Mouse (Mus musculus) embryonic facial prominence, embryonic 14.5 days (tissue): ENCODE measurements around the gene Iqschfp. TPM values are rescaled to one million over a fixed set of nuclear protein-coding genes. Genes with fewer than 3 reads are reported as not detected.

Source experiments
- ATAC-seq: fragments of 200-750 bp; cut with Nextera tagmentation; 2 replicates; pipeline ENCODE4 v1.8.0; 2017; ENCODE audit warnings: low read depth, moderate number of reproducible peaks, moderate TSS enrichment
- DNase-seq: peaks from one replicate; pipeline ENCODE4 v3.0.0-alpha.2; 2015; ENCODE audit warnings: low spot score
- H3K27ac ChIP-seq: fragments of 300-500 bp; sonication (generic); replicated peaks from 2 replicates; pipeline ENCODE4 v1.5.1; 2014; ENCODE audit warnings: low read depth, mild to moderate bottlenecking, low read length, moderate library complexity
- H3K27me3 ChIP-seq: fragments of 300-500 bp; sonication (generic); replicated peaks from 2 replicates; pipeline ENCODE4 v1.6.1; 2014; ENCODE audit warnings: low read length; ENCODE audit not compliant: control insufficient read depth, insufficient read depth
- H3K36me3 ChIP-seq: fragments of 300-500 bp; sonication (generic); 2 replicates; pipeline ENCODE4 v1.6.1; 2014; ENCODE audit warnings: low read length, mixed read lengths; ENCODE audit not compliant: control insufficient read depth, insufficient read depth
- H3K4me1 ChIP-seq: fragments of 300-500 bp; sonication (generic); 2 replicates; pipeline ENCODE4 v1.6.1; 2014; ENCODE audit warnings: antibody characterized with exemption, low read length; ENCODE audit not compliant: control insufficient read depth, insufficient read depth
- H3K4me2 ChIP-seq: fragments of 300-500 bp; sonication (generic); 2 replicates; pipeline ENCODE4 v1.6.1; 2014; ENCODE audit warnings: low read depth, mild to moderate bottlenecking, low read length, moderate library complexity, mixed read lengths
- H3K4me3 ChIP-seq: fragments of 300-500 bp; sonication (generic); 2 replicates; pipeline ENCODE4 v1.5.1; 2014; ENCODE audit warnings: low read depth, mild to moderate bottlenecking, low read length
- H3K9ac ChIP-seq: fragments of 300-500 bp; sonication (generic); 2 replicates; pipeline ENCODE4 v1.6.1; 2014; ENCODE audit warnings: low read depth, mild to moderate bottlenecking, low read length, moderate library complexity, mixed read lengths
- H3K9me3 ChIP-seq: fragments of 300-500 bp; sonication (generic); 2 replicates; pipeline ENCODE4 v1.6.1; 2016; ENCODE audit warnings: low read length; ENCODE audit not compliant: control insufficient read depth
- WGBS: fragments of 180-500 bp; shearing (Covaris S2); extraction: QIAGEN DNeasy Blood & Tissue Kit; methylation state at CpG from one replicate; pipeline ENCODE4 v1.1.7; 2014; 5-methylcytosine and 5-hydroxymethylcytosine counted together
- polyA plus RNA-seq: library from polyadenylated mRNA; unstranded; fragments of >200 nt; fragmentation: Nextera tagmentation; extraction: Ambion mirVana; gene quantifications from 2 replicates; pipeline ENCODE4 v1.2.1, GENCODE M21; 2014

Gene Iqschfp
- polyA plus RNA-seq, 1 experiment from 2014 or later: 1.2 TPM

- no peak for DNase-seq
- Histone ChIP-seq H3K36me3 (no peaks in the 10 kb centered on the region), H3K27me3 (no peaks in the 10 kb centered on the region), H3K4me2 (no peak overlapping the region), H3K4me1 (peaks cover 4% of the 10 kb centered on the region; the same call in 1 of the 2 replicates), H3K4me3 (no peak overlapping the region), H3K9ac (no peak overlapping the region), H3K9me3 (no peaks in the 10 kb centered on the region), H3K27ac (no peak overlapping the region)
- ATAC-seq: no peak
- WGBS: 75% methylated on average over 7 of the region's 7 CpGs
Observed at GRCm38 (mm10) chr3:68567581-68567980, 675.5 kb downstream of the Iqschfp start.

GRCm38 (mm10) chr3:68568149-68568548 is 676.1 kb downstream of the Iqschfp start:
- no peaks in the 10 kb centered on the region for H3K36me3 ChIP-seq
- 38% methylated on average over 3 of the region's 3 CpGs for WGBS
- H3K9me3 ChIP-seq: no peaks in the 10 kb centered on the region
- no peak overlapping the region for H3K4me3 ChIP-seq
- no peak overlapping the region for H3K9ac ChIP-seq
- DNase-seq: no peak
- no peak for ATAC-seq
- no peak overlapping the region for H3K27ac ChIP-seq
- peaks cover 4% of the 10 kb centered on the region; the same call in 1 of the 2 replicates for H3K4me1 ChIP-seq
- no peak overlapping the region for H3K4me2 ChIP-seq
- H3K27me3 ChIP-seq: no peaks in the 10 kb centered on the region

GRCm38 (mm10) chr3:68568716-68569115 is 676.7 kb downstream of the Iqschfp start:
- H3K27ac ChIP-seq: no peak overlapping the region; the same call in 1 of the 2 replicates

GRCm38 (mm10) chr3:68570319-68570718 is 678.3 kb downstream of the Iqschfp start:
- Histone ChIP-seq H3K27ac (no peak overlapping the region), H3K9ac (no peak overlapping the region), H3K27me3 (no peaks in the 10 kb centered on the region), H3K4me2 (no peak overlapping the region), H3K4me1 (peaks cover 4% of the 10 kb centered on the region; the same call in 1 of the 2 replicates), H3K36me3 (no peaks in the 10 kb centered on the region), H3K4me3 (no peak overlapping the region), H3K9me3 (no peaks in the 10 kb centered on the region)
- 70% methylated on average over 4 of the region's 4 CpGs for WGBS
- no peak for ATAC-seq
- no peak for DNase-seq

More at GRCm38 (mm10) chr3:68568716-68569115, 676.7 kb downstream of the Iqschfp start:
- ATAC-seq (no peak), DNase-seq (no peak)
- Histone ChIP-seq H3K27me3 (no peaks in the 10 kb centered on the region), H3K9me3 (no peaks in the 10 kb centered on the region), H3K4me2 (no peak overlapping the region), H3K4me3 (no peak overlapping the region), H3K36me3 (no peaks in the 10 kb centered on the region), H3K9ac (no peak overlapping the region), H3K4me1 (peaks cover 4% of the 10 kb centered on the region; the same call in 1 of the 2 replicates)
- WGBS: 38% methylated on average over 7 of the region's 7 CpGs

GRCm38 (mm10) chr3:68572249-68573225 is 680.5 kb downstream of the Iqschfp start:
- H3K27ac ChIP-seq: no peak overlapping the region; the same call in 1 of the 2 replicates
- 11% methylated on average over 28 of the region's 28 CpGs for WGBS
- peak; percentile 80 for DNase-seq
- no peaks in the 10 kb centered on the region for H3K36me3 ChIP-seq
- H3K27me3 ChIP-seq: no peaks in the 10 kb centered on the region
- peak; percentile 93 for ATAC-seq
- peaks cover 15% of the 10 kb centered on the region for H3K4me1 ChIP-seq
- H3K9ac ChIP-seq: peak overlapping the region; percentile 53
- H3K4me2 ChIP-seq: peak overlapping the region; percentile 59
- peak overlapping the region; percentile 32 for H3K4me3 ChIP-seq
- no peaks in the 10 kb centered on the region for H3K9me3 ChIP-seq

GRCm38 (mm10) chr3:68573226-68573624 is 681.2 kb downstream of the Iqschfp start:
- no peak overlapping the region for H3K9ac ChIP-seq
- WGBS: 60% methylated on average over 3 of the region's 3 CpGs
- H3K4me3 ChIP-seq: peak overlapping the region; percentile 9; the same call in 1 of the 2 replicates
- H3K9me3 ChIP-seq: no peaks in the 10 kb centered on the region
- H3K36me3 ChIP-seq: no peaks in the 10 kb centered on the region
- no peaks in the 10 kb centered on the region for H3K27me3 ChIP-seq
- no peak overlapping the region for H3K27ac ChIP-seq
- H3K4me2 ChIP-seq: peak overlapping the region; percentile 13; the same call in 1 of the 2 replicates
- ATAC-seq: peak; percentile 38; the same call in 1 of the 2 replicates
- DNase-seq: peak; percentile 63
- peaks cover 15% of the 10 kb centered on the region for H3K4me1 ChIP-seq

- H3K27ac ChIP-seq: no peak overlapping the region
- DNase-seq (no peak), ATAC-seq (no peak)
- no peaks in the 10 kb centered on the region for H3K36me3 ChIP-seq
- no peaks in the 10 kb centered on the region for H3K9me3 ChIP-seq
- H3K27me3 ChIP-seq: no peaks in the 10 kb centered on the region
- 0 out of 2 replicates have a peak overlapping the region, but pooled peaks have one; percentile 13 for H3K4me2 ChIP-seq
- 52% methylated on average over 6 of the region's 8 CpGs for WGBS
- H3K4me3 ChIP-seq: no peak overlapping the region
- peaks cover 15% of the 10 kb centered on the region for H3K4me1 ChIP-seq
- H3K9ac ChIP-seq: no peak overlapping the region
Observed at GRCm38 (mm10) chr3:68574097-68574496, 682.1 kb downstream of the Iqschfp start.

GRCm38 (mm10) chr3:68574565-68574964 is 682.5 kb downstream of the Iqschfp start:
- Histone ChIP-seq H3K4me1 (peaks cover 15% of the 10 kb centered on the region), H3K9ac (no peak overlapping the region), H3K27me3 (no peaks in the 10 kb centered on the region), H3K27ac (no peak overlapping the region), H3K36me3 (no peaks in the 10 kb centered on the region), H3K9me3 (no peaks in the 10 kb centered on the region), H3K4me2 (no peak overlapping the region), H3K4me3 (no peak overlapping the region)
- WGBS: 74% methylated on average over 8 of the region's 8 CpGs
- no peak for DNase-seq
- ATAC-seq: no peak
